Mouse (Mus musculus) liver, embryonic 11.5 days (tissue): ENCODE measurements around the gene Cfap45. TPM values are rescaled to one million over a fixed set of nuclear protein-coding genes. Genes with fewer than 3 reads are reported as not detected.

Source experiments
- ATAC-seq: fragments of 200-750 bp; cut with Nextera tagmentation; replicated peaks from 2 replicates; pipeline ENCODE4 v1.8.0; 2017; ENCODE audit warnings: moderate number of reproducible peaks, mild to moderate bottlenecking, moderate TSS enrichment, moderate library complexity; ENCODE audit not compliant: low FRiP score
- DNase-seq: peaks from one replicate; pipeline ENCODE4 v3.0.0-alpha.2; 2017; ENCODE audit warnings: low spot score
- H3K27ac ChIP-seq: fragments of 300-500 bp; sonication (generic); 2 replicates; pipeline ENCODE4 v1.5.1; 2014; ENCODE audit warnings: mild to moderate bottlenecking, low read depth, low read length, control low read depth
- H3K27me3 ChIP-seq: fragments of 300-500 bp; sonication (generic); replicated peaks from 2 replicates; pipeline ENCODE4 v1.6.1; 2014; ENCODE audit warnings: low read length, mixed read lengths; ENCODE audit not compliant: control insufficient read depth, insufficient read depth
- H3K36me3 ChIP-seq: fragments of 300-500 bp; sonication (generic); 2 replicates; pipeline ENCODE4 v1.6.1; 2014; ENCODE audit warnings: mild to moderate bottlenecking, low read length, moderate library complexity, mixed read lengths; ENCODE audit not compliant: control insufficient read depth, insufficient read depth
- H3K4me1 ChIP-seq: fragments of 300-500 bp; sonication (generic); replicated peaks from 2 replicates; pipeline ENCODE4 v1.6.1; 2014; ENCODE audit warnings: low read length, mixed read lengths; ENCODE audit not compliant: control insufficient read depth, insufficient read depth
- H3K4me2 ChIP-seq: fragments of 300-500 bp; sonication (generic); 2 replicates; pipeline ENCODE4 v1.6.1; 2014; ENCODE audit warnings: mild to moderate bottlenecking, control low read depth, moderate library complexity
- H3K4me3 ChIP-seq: fragments of 300-500 bp; sonication (generic); 2 replicates; pipeline ENCODE4 v1.5.1; 2014; ENCODE audit warnings: low read depth, low read length, control low read depth
- H3K9ac ChIP-seq: fragments of 300-500 bp; sonication (generic); 2 replicates; pipeline ENCODE4 v1.6.1; 2014; ENCODE audit warnings: low read depth, low read length, control low read depth
- H3K9me3 ChIP-seq: fragments of 300-500 bp; sonication (generic); 2 replicates; pipeline ENCODE4 v1.6.1; 2016; ENCODE audit warnings: low read length, inconsistent platforms, mixed read lengths; ENCODE audit not compliant: control insufficient read depth
- WGBS: fragments of 180-500 bp; shearing (Covaris S2); extraction: QIAGEN DNeasy Blood & Tissue Kit; methylation state at CpG from one replicate; pipeline ENCODE4 v1.1.7; 2014; 5-methylcytosine and 5-hydroxymethylcytosine counted together
- polyA plus RNA-seq: library from polyadenylated mRNA; unstranded; fragments of >200 nt; fragmentation: Nextera tagmentation; extraction: Ambion mirVana; gene quantifications from 2 replicates; pipeline ENCODE4 v1.2.1, GENCODE M21; 2014

Cfap45 gene
- polyA plus RNA-seq, 1 experiment from 2014 or later = 0.77 TPM

GRCm38 (mm10) chr1:172489585-172490250 is 30.9 kb upstream of the Cfap45 start:
- no peaks in the 10 kb centered on the region for H3K36me3 ChIP-seq
- H3K9ac ChIP-seq = no peak overlapping the region
- ATAC-seq (peak; percentile 14; the same call in 1 of the 2 replicates), DNase-seq (no peak)
- WGBS = 53% methylated on average over 12 of the region's 12 CpGs
- H3K4me1 ChIP-seq = no peaks in the 10 kb centered on the region
- H3K4me3 ChIP-seq = 0 out of 2 replicates have a peak overlapping the region, but pooled peaks have one; percentile 26
- H3K9me3 ChIP-seq = no peaks in the 10 kb centered on the region
- H3K4me2 ChIP-seq = peak overlapping the region; percentile 46
- H3K27ac ChIP-seq = no peak overlapping the region
- H3K27me3 ChIP-seq = peaks cover 11% of the 10 kb centered on the region; the same call in 1 of the 2 replicates

- DNase-seq = peak; percentile 85
- 15% methylated on average over 10 of the region's 10 CpGs for WGBS
- H3K4me2 ChIP-seq = peak overlapping the region; percentile 46
- no peaks in the 10 kb centered on the region for H3K4me1 ChIP-seq
- no peaks in the 10 kb centered on the region for H3K36me3 ChIP-seq
- peak; percentile 53 for ATAC-seq
- H3K9ac ChIP-seq = peak overlapping the region; percentile 12; the same call in 1 of the 2 replicates
- H3K27me3 ChIP-seq = peaks cover 10% of the 10 kb centered on the region; the same call in 1 of the 2 replicates
- no peaks in the 10 kb centered on the region for H3K9me3 ChIP-seq
- no peak overlapping the region for H3K27ac ChIP-seq
- H3K4me3 ChIP-seq = 0 out of 2 replicates have a peak overlapping the region, but pooled peaks have one; percentile 26
These were observed 30.3 kb upstream of the Cfap45 start for GRCm38 (mm10) chr1:172490261-172490661.

- H3K27ac ChIP-seq = no peak overlapping the region
- no peak overlapping the region for H3K4me2 ChIP-seq
- WGBS = 91% methylated on average over 8 of the region's 8 CpGs
- no peaks in the 10 kb centered on the region for H3K4me1 ChIP-seq
- no peaks in the 10 kb centered on the region for H3K36me3 ChIP-seq
- no peaks in the 10 kb centered on the region for H3K9me3 ChIP-seq
- peaks cover 10% of the 10 kb centered on the region for H3K27me3 ChIP-seq
- DNase-seq = no peak
- no peak overlapping the region for H3K4me3 ChIP-seq
- no peak for ATAC-seq
- no peak overlapping the region for H3K9ac ChIP-seq
These were observed 28.6 kb upstream of the Cfap45 start for GRCm38 (mm10) chr1:172492047-172492446.

GRCm38 (mm10) chr1:172493516-172493915 is 27.1 kb upstream of the Cfap45 start:
- DNase-seq (no peak), ATAC-seq (no peak)
- Histone ChIP-seq H3K4me1 (0 out of 2 replicates have a peak, but pooled peaks cover 2% of the 10 kb centered on the region), H3K27ac (no peak overlapping the region), H3K9ac (no peak overlapping the region), H3K9me3 (no peaks in the 10 kb centered on the region), H3K4me2 (no peak overlapping the region), H3K36me3 (no peaks in the 10 kb centered on the region), H3K4me3 (no peak overlapping the region), H3K27me3 (peaks cover 10% of the 10 kb centered on the region)
- 56% methylated on average over 6 of the region's 6 CpGs for WGBS

GRCm38 (mm10) chr1:172496030-172496429 is 24.6 kb upstream of the Cfap45 start:
- no peak for ATAC-seq
- Histone ChIP-seq H3K4me3 (no peak overlapping the region), H3K36me3 (no peaks in the 10 kb centered on the region), H3K4me2 (no peak overlapping the region), H3K4me1 (0 out of 2 replicates have a peak, but pooled peaks cover 2% of the 10 kb centered on the region), H3K9ac (no peak overlapping the region), H3K27ac (no peak overlapping the region), H3K9me3 (no peaks in the 10 kb centered on the region), H3K27me3 (peaks cover 3% of the 10 kb centered on the region; the same call in 1 of the 2 replicates)
- DNase-seq = no peak
- 65% methylated on average over 16 of the region's 17 CpGs for WGBS

- DNase-seq = no peak
- Histone ChIP-seq H3K27me3 (peaks cover 3% of the 10 kb centered on the region; the same call in 1 of the 2 replicates), H3K9me3 (no peaks in the 10 kb centered on the region), H3K4me1 (peaks cover 12% of the 10 kb centered on the region), H3K4me2 (no peak overlapping the region), H3K27ac (no peak overlapping the region), H3K9ac (no peak overlapping the region), H3K4me3 (no peak overlapping the region), H3K36me3 (no peaks in the 10 kb centered on the region)
- no peak for ATAC-seq
- WGBS = 60% methylated on average over 10 of the region's 10 CpGs
These were observed 23.2 kb upstream of the Cfap45 start for GRCm38 (mm10) chr1:172497428-172497827.

GRCm38 (mm10) chr1:172499765-172500441 is 20.7 kb upstream of the Cfap45 start, which contains the start of gene Tagln2:
Gene Tagln2 (plus strand): TSS chr1:172500047.
- H3K9ac ChIP-seq = peak within 1 kb of the TSS; percentile 81
- H3K4me1 ChIP-seq = peaks cover 34% of the 10 kb centered on the region
- peak within 1 kb of the TSS; percentile 76 for H3K4me2 ChIP-seq
- WGBS = 1% methylated on average over 30 of the region's 30 CpGs
- peaks cover 3% of the 10 kb centered on the region; the same call in 1 of the 2 replicates for H3K27me3 ChIP-seq
- peak; percentile 61 for ATAC-seq
- H3K4me3 ChIP-seq = peak within 1 kb of the TSS; percentile 65
- peak within 1 kb of the TSS; percentile 78 for H3K27ac ChIP-seq
- peak; percentile 81 for DNase-seq
- no peaks in the 10 kb centered on the region for H3K9me3 ChIP-seq
- H3K36me3 ChIP-seq = no peaks in the 10 kb centered on the region

GRCm38 (mm10) chr1:172500451-172501370 is 19.9 kb upstream of the Cfap45 start:
- WGBS = under 1% methylated on average over 56 of the region's 56 CpGs
- Histone ChIP-seq H3K36me3 (peaks cover 3% of the 10 kb centered on the region), H3K27me3 (0 out of 2 replicates have a peak, but pooled peaks cover 3% of the 10 kb centered on the region), H3K4me3 (peak overlapping the region; percentile 65), H3K4me1 (peaks cover 36% of the 10 kb centered on the region), H3K9ac (peak overlapping the region; percentile 81), H3K4me2 (peak overlapping the region; percentile 76), H3K9me3 (no peaks in the 10 kb centered on the region), H3K27ac (peak overlapping the region; percentile 78)
- DNase-seq (peak; percentile 81), ATAC-seq (peak; percentile 51)
